Mouse (Mus musculus) liver, embryonic 15.5 days (tissue): ENCODE measurements around the gene Agpat1. TPM values are rescaled to one million over a fixed set of nuclear protein-coding genes. Genes with fewer than 3 reads are reported as not detected.
A peak's percentile ranks its signal among the peaks of the same experiment; 100 is the strongest.

ENCODE experiments used
- ATAC-seq: fragments of 200-750 bp; cut with Nextera tagmentation; 2 replicates; pipeline ENCODE4 v1.8.0; 2017; ENCODE audit warnings: moderate number of reproducible peaks, mild to moderate bottlenecking, moderate library complexity; ENCODE audit not compliant: insufficient read depth
- H3K27ac ChIP-seq: fragments of 300-500 bp; sonication (generic); replicated peaks from 2 replicates; pipeline ENCODE4 v1.5.1; 2015; ENCODE audit warnings: mild to moderate bottlenecking, inconsistent platforms
- H3K27me3 ChIP-seq: fragments of 300-500 bp; sonication (generic); 2 replicates; pipeline ENCODE4 v1.6.1; 2015; ENCODE audit warnings: mild to moderate bottlenecking, inconsistent platforms
- H3K36me3 ChIP-seq: fragments of 300-500 bp; sonication (generic); replicated peaks from 2 replicates; pipeline ENCODE4 v1.6.1; 2015; ENCODE audit warnings: moderate library complexity, mild to moderate bottlenecking, inconsistent platforms
- H3K4me1 ChIP-seq: fragments of 300-500 bp; sonication (generic); replicated peaks from 2 replicates; pipeline ENCODE4 v1.6.1; 2015; ENCODE audit warnings: inconsistent platforms
- H3K4me2 ChIP-seq: fragments of 300-500 bp; sonication (generic); 2 replicates; pipeline ENCODE4 v1.6.1; 2015; ENCODE audit warnings: moderate library complexity, mild to moderate bottlenecking, inconsistent platforms
- H3K4me3 ChIP-seq: fragments of 300-500 bp; sonication (generic); replicated peaks from 2 replicates; pipeline ENCODE4 v1.5.1; 2015; ENCODE audit warnings: mild to moderate bottlenecking, inconsistent platforms
- H3K9ac ChIP-seq: fragments of 300-500 bp; sonication (generic); 2 replicates; pipeline ENCODE4 v1.6.1; 2015; ENCODE audit warnings: moderate library complexity, mild to moderate bottlenecking, inconsistent platforms
- H3K9me3 ChIP-seq: fragments of 300-500 bp; sonication (generic); replicated peaks from 2 replicates; pipeline ENCODE4 v1.6.1; 2016; ENCODE audit warnings: inconsistent platforms
- WGBS: fragments of 180-500 bp; shearing (Covaris S2); methylation state at CpG from one replicate; pipeline ENCODE4 v1.1.7; 2015; ENCODE audit warnings: mixed read lengths; ENCODE audit not compliant: insufficient replicate concordance; 5-methylcytosine and 5-hydroxymethylcytosine counted together
- polyA plus RNA-seq: library from polyadenylated mRNA; unstranded; fragments of >200 nt; fragmentation: Nextera tagmentation; extraction: Ambion mirVana; gene quantifications from 2 replicates; pipeline ENCODE4 v1.2.1, GENCODE M21; 2015

Gene Agpat1
- polyA plus RNA-seq = 21.1 and 23.6 TPM in 2 replicates

DNA sequence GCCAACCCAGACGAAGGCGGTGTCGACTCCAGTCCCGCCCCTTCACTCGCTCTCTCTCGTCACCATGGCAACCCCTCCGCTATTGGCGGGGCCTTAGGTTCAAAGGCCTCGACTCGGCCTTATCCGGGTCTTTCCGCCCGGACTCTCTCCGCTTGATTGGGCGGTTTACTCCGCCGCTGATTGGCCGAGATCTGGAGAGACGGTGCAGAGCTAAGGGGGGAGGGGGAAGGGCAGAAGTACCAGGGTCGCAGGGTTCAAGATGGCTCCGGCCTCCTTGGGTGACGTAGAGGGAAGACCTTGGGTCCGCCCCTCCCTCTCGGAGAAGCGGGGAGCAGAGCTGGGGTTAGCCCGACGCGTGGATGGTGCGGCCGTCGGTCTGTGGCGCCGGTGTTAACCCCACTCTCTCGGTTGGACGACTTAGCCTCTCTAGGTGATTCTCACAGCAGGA, at the start of gene Agpat1:
Agpat1 (plus strand) TSS at position 202 of the 448 bp plus-strand sequence.
- ATAC-seq = peak; percentile 79
- H3K4me1 ChIP-seq = peaks cover 73% of the 10 kb centered on the region
- 0% methylated on average over 35 of the region's 35 CpGs for WGBS

DNA sequence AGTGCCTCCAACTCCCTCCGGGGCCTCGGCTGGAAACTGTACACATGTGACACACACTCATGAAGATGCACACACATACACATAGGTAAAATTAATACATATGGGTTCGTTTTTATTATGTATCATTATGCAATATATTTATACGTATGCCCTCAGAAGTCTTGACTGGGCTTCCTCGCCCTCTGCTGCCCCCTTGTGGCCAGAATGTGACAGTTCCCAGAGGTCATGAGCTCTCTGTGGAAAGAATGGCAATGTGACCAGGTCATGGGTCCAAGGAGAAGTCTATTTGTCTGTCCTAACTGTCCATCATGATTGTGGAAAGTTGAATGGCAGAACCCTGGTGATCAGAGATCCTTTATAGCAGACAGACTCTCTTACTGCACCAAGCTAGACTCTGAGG, 48.6 kb upstream of the Agpat1 start:
- Histone ChIP-seq H3K9ac (no peak overlapping the region), H3K4me3 (no peak overlapping the region), H3K36me3 (no peaks in the 10 kb centered on the region), H3K4me2 (no peak overlapping the region), H3K27me3 (peaks cover 15% of the 10 kb centered on the region; the same call in 1 of the 2 replicates), H3K27ac (no peak overlapping the region), H3K4me1 (peaks cover 9% of the 10 kb centered on the region), H3K9me3 (no peaks in the 10 kb centered on the region)
- no peak for ATAC-seq
- 18% methylated on average over 5 of the region's 5 CpGs for WGBS

More for the DNA sequence above, at the start of gene Agpat1:
- H3K36me3 ChIP-seq = peaks cover 23% of the 10 kb centered on the region
- peak within 1 kb of the TSS; percentile 89 for H3K4me3 ChIP-seq
- H3K9ac ChIP-seq = peak within 1 kb of the TSS; percentile 94
- H3K9me3 ChIP-seq = no peaks in the 10 kb centered on the region
- peak within 1 kb of the TSS; percentile 89 for H3K27ac ChIP-seq
- peak within 1 kb of the TSS; percentile 97 for H3K4me2 ChIP-seq
- no peaks in the 10 kb centered on the region for H3K27me3 ChIP-seq

DNA sequence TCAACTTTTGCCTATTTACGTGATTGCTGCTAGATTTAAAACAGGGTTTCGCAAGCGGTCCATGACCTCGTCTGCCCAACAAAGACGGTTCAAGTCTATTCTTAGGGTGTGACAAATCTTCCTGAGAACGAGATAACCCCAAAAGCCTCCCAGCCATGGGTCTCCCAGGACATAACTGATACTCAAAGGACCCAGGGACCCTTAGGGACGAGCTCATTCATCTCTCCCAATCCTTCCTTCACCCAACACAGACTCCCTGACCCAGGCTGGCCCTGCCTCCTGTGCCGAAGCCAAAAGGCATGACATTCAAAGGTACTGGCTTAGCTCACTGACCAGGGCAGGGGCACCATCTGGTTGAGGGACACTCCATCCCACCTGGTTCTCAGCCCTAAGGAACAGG, 47.7 kb upstream of the Agpat1 start:
- Histone ChIP-seq H3K4me1 (peaks cover 18% of the 10 kb centered on the region), H3K9ac (no peak overlapping the region), H3K27ac (no peak overlapping the region), H3K9me3 (no peaks in the 10 kb centered on the region), H3K4me3 (no peak overlapping the region), H3K36me3 (no peaks in the 10 kb centered on the region), H3K4me2 (no peak overlapping the region), H3K27me3 (peaks cover 15% of the 10 kb centered on the region; the same call in 1 of the 2 replicates)
- ATAC-seq = no peak
- WGBS = 48% methylated on average over 8 of the region's 8 CpGs

DNA sequence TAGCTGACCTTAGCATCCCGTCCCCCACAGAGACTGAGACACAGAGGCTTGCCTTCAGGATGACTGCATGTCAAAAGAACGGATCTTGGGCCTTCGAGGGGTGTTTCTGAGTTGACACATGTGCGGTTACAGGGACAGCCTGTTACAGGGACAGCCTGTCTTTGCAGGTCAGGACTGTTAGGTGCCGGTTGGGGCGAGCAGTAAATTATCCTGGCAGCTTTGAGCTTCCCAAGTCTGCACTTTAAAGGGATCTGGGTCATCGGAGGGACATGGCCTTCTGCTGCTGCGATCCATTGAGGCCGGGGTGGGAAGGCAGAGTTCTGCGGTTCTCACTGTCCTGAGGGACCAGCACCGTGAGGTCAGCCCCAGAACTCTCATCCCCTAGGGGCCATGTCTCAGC, 46.7 kb upstream of the Agpat1 start:
- no peak overlapping the region for H3K27ac ChIP-seq
- no peaks in the 10 kb centered on the region for H3K36me3 ChIP-seq
- peaks cover 15% of the 10 kb centered on the region; the same call in 1 of the 2 replicates for H3K27me3 ChIP-seq
- WGBS = 55% methylated on average over 11 of the region's 11 CpGs
- no peak for ATAC-seq
- H3K9me3 ChIP-seq = no peaks in the 10 kb centered on the region
- H3K4me2 ChIP-seq = no peak overlapping the region
- H3K9ac ChIP-seq = no peak overlapping the region
- peaks cover 18% of the 10 kb centered on the region for H3K4me1 ChIP-seq
- no peak overlapping the region for H3K4me3 ChIP-seq

DNA sequence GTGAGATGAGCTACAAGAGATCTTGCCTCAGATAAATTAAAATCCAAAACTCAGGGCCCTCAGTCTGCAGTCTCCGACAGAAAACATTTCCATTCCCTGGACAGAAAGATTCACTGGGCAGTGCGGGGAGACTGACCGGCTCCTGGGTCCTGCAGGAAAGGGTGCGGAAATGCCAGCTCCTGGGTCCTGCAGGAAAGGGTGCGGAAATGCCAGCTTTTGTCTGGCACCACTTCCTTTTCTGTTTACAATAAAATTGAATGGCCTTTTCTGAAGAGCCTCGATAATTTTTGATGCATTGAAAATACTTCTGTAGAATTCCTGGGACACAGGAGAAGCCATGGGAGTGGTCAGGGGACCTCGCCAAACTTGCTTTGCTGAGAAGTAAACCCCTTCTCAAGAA, 44.9 kb upstream of the Agpat1 start:
- 71% methylated on average over 7 of the region's 7 CpGs for WGBS
- no peak overlapping the region for H3K4me3 ChIP-seq
- H3K27ac ChIP-seq = no peak overlapping the region
- no peaks in the 10 kb centered on the region for H3K9me3 ChIP-seq
- H3K4me1 ChIP-seq = peaks cover 18% of the 10 kb centered on the region
- peaks cover 15% of the 10 kb centered on the region; the same call in 1 of the 2 replicates for H3K27me3 ChIP-seq
- H3K36me3 ChIP-seq = no peaks in the 10 kb centered on the region
- no peak overlapping the region for H3K4me2 ChIP-seq
- ATAC-seq = no peak
- no peak overlapping the region for H3K9ac ChIP-seq

DNA sequence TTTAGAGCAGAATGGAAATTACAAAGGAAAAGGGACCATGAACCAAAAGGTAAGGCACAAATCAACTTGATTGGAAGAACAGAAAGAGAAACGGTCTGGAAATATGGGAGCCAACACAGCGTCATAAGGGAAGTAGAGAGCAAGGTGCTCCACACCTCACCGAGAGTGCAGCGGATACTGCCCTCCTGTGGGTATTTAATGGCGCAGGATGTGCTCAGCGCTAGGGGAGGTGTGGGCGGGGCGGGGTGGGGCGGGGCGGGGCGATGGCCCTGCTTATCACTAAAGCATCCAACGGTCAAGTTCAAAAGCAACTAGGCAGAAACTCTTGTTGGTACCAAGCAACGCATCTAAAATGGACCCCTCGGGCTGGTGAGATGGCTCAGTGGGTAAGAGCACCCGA, 44.2 kb upstream of the Agpat1 start:
- WGBS = 23% methylated on average over 15 of the region's 15 CpGs
- no peaks in the 10 kb centered on the region for H3K9me3 ChIP-seq
- H3K27ac ChIP-seq = no peak overlapping the region
- no peak overlapping the region for H3K9ac ChIP-seq
- ATAC-seq = peak; percentile 19; the same call in 1 of the 2 replicates
- H3K36me3 ChIP-seq = no peaks in the 10 kb centered on the region
- H3K4me1 ChIP-seq = peaks cover 18% of the 10 kb centered on the region
- H3K4me3 ChIP-seq = no peak overlapping the region
- H3K4me2 ChIP-seq = no peak overlapping the region
- H3K27me3 ChIP-seq = peaks cover 18% of the 10 kb centered on the region; the same call in 1 of the 2 replicates

DNA sequence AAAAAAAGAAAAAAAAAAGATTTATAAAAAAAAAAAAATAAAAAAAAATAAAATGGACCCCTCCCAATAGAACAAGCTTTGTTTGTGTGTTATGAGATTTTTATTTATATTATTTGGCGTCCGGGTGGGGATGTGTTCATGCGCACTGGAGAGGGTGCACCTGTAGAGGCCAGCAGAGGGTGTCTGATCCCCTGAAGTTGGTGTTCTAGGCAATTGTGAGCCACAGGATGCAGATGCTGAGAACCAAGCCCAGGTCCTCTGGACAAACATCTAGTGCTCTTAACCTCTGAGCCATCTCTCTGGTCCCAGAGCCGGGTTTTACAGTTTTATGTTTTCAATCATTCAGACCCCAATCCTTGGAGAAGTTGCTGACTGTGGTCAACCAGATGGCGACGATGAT, 43.6 kb upstream of the Agpat1 start:
- Histone ChIP-seq H3K4me1 (peaks cover 18% of the 10 kb centered on the region), H3K9me3 (no peaks in the 10 kb centered on the region), H3K4me3 (no peak overlapping the region), H3K36me3 (no peaks in the 10 kb centered on the region), H3K4me2 (no peak overlapping the region), H3K27ac (no peak overlapping the region), H3K27me3 (peaks cover 23% of the 10 kb centered on the region; the same call in 1 of the 2 replicates), H3K9ac (no peak overlapping the region)
- WGBS = 77% methylated on average over 6 of the region's 6 CpGs
- ATAC-seq = no peak

DNA sequence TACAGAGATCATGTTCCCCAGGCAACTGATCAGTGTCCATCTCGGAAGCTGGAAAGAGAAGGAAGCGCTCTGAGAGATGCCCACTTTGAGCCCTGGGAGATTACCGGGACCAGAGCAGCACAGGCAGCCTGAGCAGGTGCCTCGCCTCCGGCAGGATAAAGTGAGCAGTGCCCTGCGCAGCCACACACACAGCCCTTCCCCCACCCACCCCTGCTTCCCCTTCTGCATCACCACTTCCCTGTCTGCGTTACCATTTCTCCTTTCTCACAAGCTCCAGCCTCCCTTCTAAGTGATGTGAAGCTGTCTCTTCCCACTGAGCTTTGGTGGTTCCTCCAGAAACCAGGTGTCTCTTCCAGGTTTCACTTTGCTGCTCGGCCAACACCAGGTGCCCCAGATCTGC, 42.9 kb upstream of the Agpat1 start:
- Histone ChIP-seq H3K9me3 (no peaks in the 10 kb centered on the region), H3K4me3 (no peak overlapping the region), H3K27me3 (peaks cover 25% of the 10 kb centered on the region; the same call in 1 of the 2 replicates), H3K9ac (no peak overlapping the region), H3K4me1 (peaks cover 18% of the 10 kb centered on the region), H3K36me3 (no peaks in the 10 kb centered on the region), H3K27ac (0 out of 2 replicates have a peak overlapping the region, but pooled peaks have one; percentile 15), H3K4me2 (peak overlapping the region; percentile 27; the same call in 1 of the 2 replicates)
- no peak for ATAC-seq
- 24% methylated on average over 8 of the region's 8 CpGs for WGBS

DNA sequence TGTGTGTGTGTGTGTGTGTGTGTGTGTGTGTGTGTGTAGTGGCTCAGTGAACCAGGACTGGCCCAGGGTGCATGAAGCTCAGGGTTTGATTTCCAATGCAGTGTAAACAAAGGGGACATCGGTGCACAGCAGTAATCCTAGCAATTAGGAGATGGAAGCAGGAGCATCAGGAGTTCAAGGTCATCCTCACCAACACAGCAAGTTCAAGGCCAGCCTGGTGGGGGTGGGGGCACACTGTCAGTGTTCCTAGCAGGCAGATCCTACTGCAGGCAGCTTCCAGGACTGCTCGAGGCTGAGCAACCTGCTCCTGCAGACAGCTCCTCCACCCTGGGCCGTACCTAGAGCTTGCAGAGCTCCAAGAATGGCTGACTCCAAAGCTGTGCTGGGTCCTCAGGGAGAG, 41.5 kb upstream of the Agpat1 start:
- Histone ChIP-seq H3K4me2 (no peak overlapping the region), H3K9ac (no peak overlapping the region), H3K4me3 (no peak overlapping the region), H3K27me3 (peaks cover 21% of the 10 kb centered on the region), H3K4me1 (peaks cover 18% of the 10 kb centered on the region), H3K27ac (no peak overlapping the region), H3K36me3 (no peaks in the 10 kb centered on the region), H3K9me3 (no peaks in the 10 kb centered on the region)
- no peak for ATAC-seq
- WGBS = 62% methylated on average over 3 of the region's 3 CpGs

DNA sequence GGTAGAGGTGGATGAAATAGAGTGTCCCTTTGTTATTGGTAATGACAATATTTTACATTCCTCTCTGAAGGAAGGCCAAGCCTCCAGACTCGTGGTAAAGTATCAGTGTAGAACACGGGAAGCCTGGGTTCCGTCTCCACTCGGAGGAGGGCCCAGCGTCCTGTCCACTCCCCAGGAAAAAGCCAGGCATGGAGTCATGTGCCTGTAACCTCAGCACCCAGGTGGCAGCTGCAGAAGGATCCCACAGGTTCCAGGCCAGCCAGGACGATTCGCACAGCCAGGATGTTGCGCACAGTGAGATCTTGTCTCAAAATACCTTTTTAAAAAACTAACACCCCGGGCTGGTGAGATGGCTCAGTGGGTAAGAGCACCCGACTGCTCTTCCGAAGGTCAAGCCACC, 40.7 kb upstream of the Agpat1 start:
- Histone ChIP-seq H3K4me1 (peaks cover 18% of the 10 kb centered on the region), H3K27ac (no peak overlapping the region), H3K27me3 (peaks cover 22% of the 10 kb centered on the region), H3K9me3 (no peaks in the 10 kb centered on the region), H3K4me3 (no peak overlapping the region), H3K9ac (no peak overlapping the region), H3K4me2 (no peak overlapping the region), H3K36me3 (no peaks in the 10 kb centered on the region)
- 69% methylated on average over 11 of the region's 11 CpGs for WGBS
- no peak for ATAC-seq

DNA sequence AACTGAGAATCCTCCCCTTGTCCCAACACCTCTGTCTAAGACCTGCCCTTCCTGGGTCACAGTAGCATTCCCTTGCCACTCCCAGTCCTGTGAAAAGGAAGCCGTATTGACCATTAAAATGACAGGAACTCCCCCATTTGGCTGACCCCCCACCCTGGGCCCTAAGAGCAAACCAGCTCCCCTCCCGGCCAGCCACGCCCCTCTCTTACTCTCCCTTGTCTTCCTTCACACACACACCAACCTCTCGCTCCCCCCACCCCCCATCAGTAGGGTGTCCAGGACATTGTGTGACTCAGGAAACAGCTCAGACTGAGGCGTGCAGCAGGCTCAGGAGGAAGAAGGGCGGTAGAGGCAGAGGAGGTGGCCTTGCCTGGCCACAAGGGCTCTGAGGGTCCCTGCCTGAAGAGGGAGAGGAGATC, 40.0 kb upstream of the Agpat1 start, which contains the start of gene Notch4:
Notch4 (plus strand) TSS at position 266 of the 419 bp plus-strand sequence.
- H3K4me3 ChIP-seq = no peak within 1 kb of the TSS
- peaks cover 23% of the 10 kb centered on the region for H3K27me3 ChIP-seq
- H3K9ac ChIP-seq = no peak within 1 kb of the TSS
- no peak within 1 kb of the TSS for H3K4me2 ChIP-seq
- 11% methylated on average over 6 of the region's 6 CpGs for WGBS
- 0 out of 2 replicates have a peak within 1 kb of the TSS, but pooled peaks have one; percentile 7 for H3K27ac ChIP-seq
- ATAC-seq = peak; percentile 37; the same call in 1 of the 2 replicates
- H3K9me3 ChIP-seq = no peaks in the 10 kb centered on the region
- peaks cover 18% of the 10 kb centered on the region for H3K4me1 ChIP-seq
- H3K36me3 ChIP-seq = no peaks in the 10 kb centered on the region

DNA sequence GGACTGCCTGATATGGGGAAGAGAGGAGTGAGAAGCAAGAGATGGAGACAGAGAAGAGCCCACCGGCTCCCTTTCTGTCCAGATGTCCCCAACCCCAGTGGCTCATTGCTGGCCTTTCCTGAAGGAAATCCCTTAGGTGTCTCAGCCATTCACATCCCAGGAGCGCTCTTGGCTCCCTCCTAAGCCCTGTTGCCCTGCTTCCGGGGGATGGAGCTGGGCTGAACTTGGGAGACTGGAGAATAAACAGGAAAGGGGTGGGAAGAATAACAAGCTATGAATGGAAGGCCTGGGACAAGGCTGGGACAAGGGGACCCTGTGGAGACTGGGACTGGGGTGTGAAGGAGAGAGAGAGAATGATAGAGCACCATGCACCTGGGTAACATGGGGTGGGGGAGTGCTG, 39.3 kb upstream of the Agpat1 start:
- Histone ChIP-seq H3K4me3 (no peak overlapping the region), H3K9me3 (no peaks in the 10 kb centered on the region), H3K4me1 (peaks cover 13% of the 10 kb centered on the region), H3K4me2 (no peak overlapping the region), H3K36me3 (no peaks in the 10 kb centered on the region), H3K27ac (0 out of 2 replicates have a peak overlapping the region, but pooled peaks have one; percentile 7), H3K9ac (no peak overlapping the region), H3K27me3 (peaks cover 23% of the 10 kb centered on the region)
- no peak for ATAC-seq
- WGBS = 47% methylated on average over 3 of the region's 3 CpGs
